Comparison of ENCODE assay signal across 17 mouse cellular contexts in the genomic region with DNA sequence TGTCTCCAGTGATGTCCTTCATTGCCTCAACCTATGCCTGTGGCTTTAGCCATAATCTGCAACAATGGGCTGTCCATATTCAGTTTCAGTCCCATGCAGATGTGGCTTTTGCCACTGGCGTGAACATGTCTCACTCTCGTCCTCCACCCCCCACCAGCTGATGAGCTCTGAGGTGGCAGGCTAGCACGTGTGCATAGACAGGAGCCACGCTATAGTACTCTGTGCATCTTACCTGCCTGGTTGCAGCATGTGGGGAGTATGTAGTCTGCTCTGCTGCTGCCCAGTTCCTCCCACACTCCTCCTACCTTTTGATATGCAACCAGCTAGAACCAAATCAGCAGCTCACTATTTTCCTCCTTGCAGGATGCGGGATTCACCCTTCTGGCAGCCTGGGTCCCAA.
A peak's percentile ranks its signal among the peaks of the same experiment; 100 is the strongest.
DNase-seq lines count a peak whose midpoint lies in the region; ATAC-seq lines count a peak whose summit lies in the region.
"Had no signal": no experiment of that assay in that cellular context is flagged by ENCODE, and none has a peak within 500 bp of the region (broad histone marks: within the 10 kb centered on the region; RNA-seq: fewer than 3 reads in every experiment).

No protein-coding gene starts in this region.

- no peaks in the 10 kb centered on the region for H3K36me3 ChIP-seq in hindbrain, embryonic 11.5 days (ENCODE audit: control insufficient read depth, insufficient read depth, low read length)
- H3K36me3 ChIP-seq in hindbrain, embryonic 16.5 days (ENCODE audit: control insufficient read depth, insufficient read depth, low read length) = no peaks in the 10 kb centered on the region
- no peaks in the 10 kb centered on the region for H3K36me3 ChIP-seq in neural tube, embryonic 13.5 days
- H3K36me3 ChIP-seq in limb, embryonic 10.5 days = no peaks in the 10 kb centered on the region
- H3K36me3 ChIP-seq: embryonic facial prominence, embryonic 12.5 days; heart, embryonic 12.5 days had no signal

- H3K27ac ChIP-seq in hindbrain, embryonic 11.5 days (ENCODE audit: low read depth, low read length) = 0 out of 2 replicates have a peak overlapping the region, but pooled peaks have one; percentile 65
- H3K27ac ChIP-seq in hindbrain, embryonic 16.5 days (ENCODE audit: low read depth, low read length) = no peak overlapping the region
- H3K27ac ChIP-seq in neural tube, embryonic 13.5 days (replicated peaks) = peak overlapping the region; percentile 82
- H3K27ac ChIP-seq in limb, embryonic 10.5 days = peak overlapping the region; percentile 78; the same call in 1 of the 2 replicates

- DNase-seq in hindbrain, embryonic 11.5 days (ENCODE audit: low spot score) = no peak
- no peak for DNase-seq in neural tube, embryonic 10.5 days (ENCODE audit: extremely low spot score, low spot score)
- DNase-seq in limb, embryonic 10.5 days (ENCODE audit: low spot score) = no peak
- no peak for DNase-seq in liver
- DNase-seq in kidney, adult 9 months = no peak
- DNase-seq: adrenal gland, adult 8-10 months; cerebellum, adult 8-10 months; gastrocnemius, postnatal 10 days; liver, postnatal 0 days; lung, postnatal 10 days; thymus, postnatal 14 days had no signal

- H3K4me1 ChIP-seq in hindbrain, embryonic 11.5 days (replicated peaks; ENCODE audit: control insufficient read depth, insufficient read depth, low read length) = 0 out of 2 replicates have a peak, but pooled peaks cover 5% of the 10 kb centered on the region
- H3K4me1 ChIP-seq in hindbrain, embryonic 16.5 days (ENCODE audit: control insufficient read depth, insufficient read depth, low read depth, low read length) = peaks cover 4% of the 10 kb centered on the region
- peaks cover 15% of the 10 kb centered on the region for H3K4me1 ChIP-seq in neural tube, embryonic 13.5 days (replicated peaks)
- peaks cover 11% of the 10 kb centered on the region for H3K4me1 ChIP-seq in limb, embryonic 10.5 days

- ATAC-seq in hindbrain, embryonic 11.5 days (ENCODE audit: low FRiP score) = no peak
- ATAC-seq in hindbrain, embryonic 16.5 days = no peak
- peak; percentile 53; the same call in 1 of the 2 replicates for ATAC-seq in neural tube, embryonic 13.5 days (ENCODE audit: low read depth)
- ATAC-seq: liver, postnatal 0 days; Patski had no signal

- WGBS in hindbrain, embryonic 11.5 days = 80% methylated on average over 5 of the region's 5 CpGs
- 65% methylated on average over 5 of the region's 5 CpGs for WGBS in hindbrain, embryonic 16.5 days
- WGBS in neural tube, embryonic 13.5 days = 83% methylated on average over 5 of the region's 5 CpGs
- WGBS in limb, embryonic 10.5 days = 88% methylated on average over 5 of the region's 5 CpGs

- no peaks in the 10 kb centered on the region for H3K9me3 ChIP-seq in hindbrain, embryonic 11.5 days (ENCODE audit: control insufficient read depth, low read length)
- H3K9me3 ChIP-seq in hindbrain, embryonic 16.5 days (ENCODE audit: control insufficient read depth, low read length) = no peaks in the 10 kb centered on the region
- H3K9me3 ChIP-seq in neural tube, embryonic 13.5 days = no peaks in the 10 kb centered on the region
- H3K9me3 ChIP-seq in limb, embryonic 10.5 days (replicated peaks) = no peaks in the 10 kb centered on the region
- H3K9me3 ChIP-seq: embryonic facial prominence, embryonic 12.5 days; heart, embryonic 12.5 days had no signal

- H3K4me3 ChIP-seq in hindbrain, embryonic 11.5 days (ENCODE audit: low read depth, low read length) = no peak overlapping the region
- H3K4me3 ChIP-seq in hindbrain, embryonic 16.5 days (ENCODE audit: low read length) = no peak overlapping the region
- no peak overlapping the region for H3K4me3 ChIP-seq in neural tube, embryonic 13.5 days
- no peak overlapping the region for H3K4me3 ChIP-seq in limb, embryonic 10.5 days
- H3K4me3 ChIP-seq: embryonic facial prominence, embryonic 12.5 days; erythroblast, embryonic 14.5 days; heart, embryonic 12.5 days had no signal

- H3K9ac ChIP-seq in hindbrain, embryonic 11.5 days (ENCODE audit: low read depth, low read length) = no peak overlapping the region
- no peak overlapping the region for H3K9ac ChIP-seq in hindbrain, embryonic 16.5 days (ENCODE audit: low read depth, low read length)
- no peak overlapping the region for H3K9ac ChIP-seq in neural tube, embryonic 13.5 days
- H3K9ac ChIP-seq: embryonic facial prominence, embryonic 12.5 days; heart, embryonic 12.5 days; liver, postnatal 0 days had no signal

- no peak overlapping the region for H3K4me2 ChIP-seq in hindbrain, embryonic 11.5 days (replicated peaks; ENCODE audit: low read depth, low read length)
- no peak overlapping the region for H3K4me2 ChIP-seq in hindbrain, embryonic 16.5 days (ENCODE audit: low read length)
- H3K4me2 ChIP-seq in neural tube, embryonic 13.5 days = no peak overlapping the region

- no peaks in the 10 kb centered on the region for H3K27me3 ChIP-seq in hindbrain, embryonic 11.5 days (ENCODE audit: control insufficient read depth, insufficient read depth, low read length)
- no peaks in the 10 kb centered on the region for H3K27me3 ChIP-seq in hindbrain, embryonic 16.5 days (replicated peaks; ENCODE audit: control insufficient read depth, insufficient read depth, low read length)
- H3K27me3 ChIP-seq in neural tube, embryonic 13.5 days = no peaks in the 10 kb centered on the region
- H3K27me3 ChIP-seq in limb, embryonic 10.5 days (ENCODE audit: low read depth, poor library complexity, severe bottlenecking) = peaks cover 11% of the 10 kb centered on the region; the same call in 1 of the 2 replicates
- H3K27me3 ChIP-seq: embryonic facial prominence, embryonic 12.5 days; heart, embryonic 12.5 days; Patski had no signal
